Mouse (Mus musculus): ENCODE data around the gene Galnt12. TPM values are rescaled to one million over a fixed set of nuclear protein-coding genes. Genes with fewer than 3 reads are reported as not detected.
A peak's percentile ranks its signal among the peaks of the same experiment; 100 is the strongest.

The Galnt12 gene
- polyA plus RNA-seq, 2 experiments from 2014 or later: 5.3 to 8.7 TPM

DNA sequence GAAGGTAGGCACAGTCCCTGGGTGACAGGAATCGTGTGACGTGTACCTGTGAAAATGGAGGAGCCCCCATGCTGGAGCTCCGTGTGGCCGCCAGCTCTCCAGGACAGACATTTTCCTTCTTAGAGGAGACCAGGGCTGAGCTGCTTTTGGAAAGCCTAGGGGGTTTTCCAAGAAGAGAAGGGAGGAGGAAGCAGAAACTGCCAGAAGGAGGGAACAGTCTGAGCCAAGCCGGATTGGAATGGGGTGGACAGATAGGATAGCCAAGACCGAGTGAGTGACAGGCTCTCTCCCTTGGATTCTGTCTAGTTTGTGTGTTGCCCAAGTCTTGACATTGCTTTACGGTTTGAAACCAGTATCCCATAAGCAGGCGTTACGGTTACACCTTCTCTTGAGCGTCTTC lies 11.9 kb downstream of the Galnt12 start:
- no peak for ATAC-seq

DNA sequence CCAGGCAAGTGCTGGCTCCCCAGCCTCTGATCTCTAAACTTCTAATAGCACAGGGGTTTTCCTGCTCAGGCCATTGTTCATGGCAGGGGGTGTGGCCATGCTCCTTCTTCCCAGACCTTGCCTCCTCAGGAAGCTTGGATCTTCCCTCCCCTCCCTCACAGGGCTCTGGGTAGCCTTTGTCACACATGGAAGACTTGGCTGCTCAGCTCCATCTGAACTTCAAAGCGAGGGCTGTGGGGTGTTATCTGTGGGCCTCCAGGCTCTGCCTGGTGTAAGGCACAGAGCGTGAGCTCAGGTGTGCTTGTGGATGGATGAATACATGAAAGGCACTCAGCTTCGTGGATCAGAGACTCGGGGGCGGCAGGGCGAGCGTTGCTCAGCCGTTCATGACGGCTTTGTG lies 20.2 kb downstream of the Galnt12 start:
- no peak for ATAC-seq

DNA sequence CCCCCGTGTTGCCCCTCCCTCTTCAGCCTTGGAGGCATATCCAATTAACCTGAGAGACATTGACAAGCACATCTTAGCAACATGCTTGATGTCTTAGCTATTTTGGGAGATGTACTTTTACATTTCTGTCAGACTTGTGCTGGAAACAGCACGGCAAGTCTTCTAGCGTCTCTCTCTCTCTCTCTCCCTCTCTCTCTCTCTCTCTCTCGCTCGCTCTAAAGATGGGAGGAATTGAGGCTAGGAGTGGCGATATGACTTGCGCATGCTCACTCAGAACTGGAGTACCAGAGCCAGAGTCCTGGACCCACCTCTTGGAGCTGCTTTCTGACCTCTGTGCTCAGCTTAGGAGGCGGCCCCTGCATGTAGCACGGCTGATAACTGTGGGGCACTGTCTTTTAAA lies 20.9 kb downstream of the Galnt12 start:
- no peak for ATAC-seq

DNA sequence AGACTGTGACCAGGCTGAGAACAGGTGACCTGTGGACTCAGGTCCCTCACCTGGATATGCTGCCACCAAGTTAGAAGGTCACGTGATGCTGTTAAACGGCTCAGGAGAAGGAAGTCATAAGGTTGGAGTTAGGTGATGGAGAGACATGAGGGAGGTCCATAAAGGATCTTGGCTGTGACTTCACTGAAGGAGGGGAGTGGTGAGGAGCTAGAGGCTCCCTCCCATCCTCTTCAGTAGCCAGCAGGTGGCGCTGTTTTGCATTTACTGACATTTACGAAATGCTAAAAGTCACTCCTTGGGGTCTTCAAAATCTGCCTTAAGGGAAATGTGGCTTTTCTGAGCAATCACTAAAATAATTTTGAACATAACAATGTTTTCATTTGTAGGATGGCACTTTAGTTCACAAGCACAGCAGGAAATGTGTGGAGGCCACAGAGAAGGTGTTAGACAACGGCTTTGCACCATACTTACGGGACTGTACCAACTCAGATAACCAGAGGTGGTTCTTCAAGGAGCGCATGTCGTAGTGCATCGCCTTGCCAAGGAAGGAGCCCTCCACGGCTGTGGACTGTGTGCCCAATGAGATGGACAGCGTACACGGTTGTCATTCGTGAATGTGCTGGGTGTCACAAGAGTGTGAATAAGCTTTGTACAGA lies 30.5 kb downstream of the Galnt12 start:
- ATAC-seq: peak; percentile 47

DNA sequence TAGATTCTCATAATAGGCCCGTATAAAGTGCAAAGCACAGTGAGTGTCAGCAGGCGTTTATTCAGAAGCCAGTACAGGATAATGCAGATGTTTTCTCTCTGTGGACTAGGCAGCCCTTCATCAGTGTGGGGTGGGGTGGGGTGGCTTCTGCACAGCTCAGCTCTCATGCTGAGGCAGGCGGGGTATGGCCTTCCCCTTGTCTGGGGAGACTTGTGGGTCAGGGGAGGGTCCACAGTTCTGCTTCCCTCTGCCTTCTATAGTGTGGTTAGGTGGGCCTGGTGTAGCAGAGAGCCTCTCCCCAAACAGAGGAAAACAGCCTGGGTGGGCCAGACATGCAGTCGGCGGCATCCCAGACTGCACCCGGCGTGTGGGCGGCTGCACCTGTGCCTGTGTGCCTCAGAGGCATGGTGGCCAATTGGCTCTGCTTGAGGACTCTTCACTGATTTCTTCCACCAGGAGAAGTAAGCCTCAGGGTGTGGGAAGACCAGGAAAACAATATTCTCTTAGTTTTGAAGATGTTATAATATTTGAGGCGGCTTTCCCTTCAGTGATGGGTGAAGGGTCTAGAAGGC lies 32.5 kb downstream of the Galnt12 start:
- ATAC-seq: no peak

DNA sequence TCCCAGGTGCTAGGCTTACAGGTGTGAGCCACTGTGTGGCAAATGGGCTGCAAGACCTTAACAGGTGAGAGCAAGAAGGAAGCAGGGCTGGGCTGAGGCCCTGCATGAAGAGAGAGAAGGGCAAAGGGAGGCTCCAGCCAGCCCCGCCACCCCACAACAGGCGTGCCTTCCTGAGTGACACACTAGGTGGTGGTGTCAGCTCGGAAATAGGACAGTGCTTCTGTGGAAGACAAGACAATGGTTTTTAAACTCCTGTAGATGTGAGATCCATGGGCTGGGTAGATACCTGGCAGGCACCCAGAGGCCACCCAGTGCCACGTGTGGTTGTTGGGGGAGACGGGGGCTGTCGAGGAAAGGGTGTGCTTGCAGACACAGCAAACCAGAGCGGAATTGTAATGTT lies 36.8 kb downstream of the Galnt12 start:
- no peak for ATAC-seq

DNA sequence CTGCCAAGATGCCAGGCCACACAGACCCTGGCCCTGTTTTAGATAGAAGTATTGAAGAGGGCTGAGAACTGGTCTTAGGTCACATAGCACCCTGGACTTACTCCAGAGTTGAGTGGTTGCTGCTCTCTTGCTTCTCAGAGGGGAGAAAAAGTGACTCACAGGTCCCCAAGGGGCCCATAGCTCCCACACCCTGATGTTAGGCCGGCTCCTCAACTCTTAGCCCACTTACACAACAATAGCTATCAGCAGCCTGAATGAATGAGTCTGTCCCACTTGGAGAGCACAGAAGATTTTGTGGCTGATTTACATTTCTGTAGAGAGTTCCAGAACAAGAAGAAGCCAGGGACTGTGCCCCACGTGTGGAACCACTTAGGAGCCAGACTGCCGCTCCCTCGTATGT lies 37.9 kb downstream of the Galnt12 start:
- no peak for ATAC-seq

DNA sequence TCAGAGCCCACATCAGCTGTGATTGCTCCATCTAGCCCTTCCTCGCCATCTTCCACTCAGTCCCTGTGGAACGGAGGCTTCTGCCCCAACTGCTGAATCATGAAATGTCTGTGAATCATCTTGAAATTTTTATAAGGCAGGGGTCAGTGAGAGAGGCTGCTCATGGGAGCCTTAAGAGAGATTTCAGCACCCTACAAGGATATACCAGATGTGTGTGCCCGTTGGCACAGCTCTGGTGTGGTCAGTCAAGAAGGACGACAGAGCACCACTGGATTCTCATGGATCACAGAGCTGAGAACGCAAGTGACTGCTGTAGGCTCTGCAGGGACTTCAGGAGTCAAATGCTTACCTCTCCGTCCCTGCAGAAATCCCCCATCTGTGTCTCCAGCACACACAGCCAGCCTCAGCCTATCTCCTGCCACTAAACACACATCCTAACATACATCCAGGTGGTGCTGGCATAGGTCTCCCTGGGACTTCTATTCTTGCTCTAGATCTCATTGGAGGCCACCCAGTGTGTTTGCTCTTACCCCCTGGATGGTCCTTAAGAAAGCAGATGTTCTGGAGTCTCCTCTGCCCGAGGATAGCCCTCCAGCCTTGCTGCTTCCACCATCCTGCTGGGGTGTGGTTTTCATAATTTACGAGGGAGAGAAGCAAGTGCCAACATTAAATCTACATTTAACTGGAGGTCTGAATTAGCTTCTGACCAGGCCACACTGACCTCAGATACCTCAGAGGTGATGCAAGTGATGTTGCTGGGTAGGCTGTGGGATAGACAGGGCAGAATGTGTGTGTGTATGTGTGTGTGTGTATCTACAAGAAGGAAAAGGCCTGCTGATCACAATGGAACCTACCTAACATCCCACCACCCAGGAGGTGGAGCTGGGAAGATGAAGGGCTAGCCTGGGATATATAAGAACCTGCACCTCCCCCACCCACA lies 38.7 kb downstream of the Galnt12 start:
- ATAC-seq: no peak

DNA sequence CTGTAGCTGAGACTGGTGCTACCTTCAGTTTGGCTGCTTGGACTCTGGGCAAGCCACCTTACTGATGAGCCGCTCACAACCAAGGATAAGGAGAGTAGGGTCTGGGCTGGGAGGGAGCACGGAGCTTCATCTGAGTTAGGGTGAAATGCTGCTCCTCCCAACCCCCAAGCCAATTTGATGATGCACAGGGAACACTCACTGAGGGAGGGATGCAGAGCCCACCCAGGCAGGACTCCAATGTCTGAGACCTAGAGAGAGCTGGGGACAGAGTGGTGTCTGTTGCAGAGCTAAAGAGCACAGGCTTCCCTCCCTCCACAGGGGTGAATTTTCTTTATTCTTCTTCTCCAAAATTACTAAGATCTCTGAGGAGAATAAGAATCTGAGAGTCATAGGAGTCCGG lies 40.2 kb downstream of the Galnt12 start:
- no peak for ATAC-seq

DNA sequence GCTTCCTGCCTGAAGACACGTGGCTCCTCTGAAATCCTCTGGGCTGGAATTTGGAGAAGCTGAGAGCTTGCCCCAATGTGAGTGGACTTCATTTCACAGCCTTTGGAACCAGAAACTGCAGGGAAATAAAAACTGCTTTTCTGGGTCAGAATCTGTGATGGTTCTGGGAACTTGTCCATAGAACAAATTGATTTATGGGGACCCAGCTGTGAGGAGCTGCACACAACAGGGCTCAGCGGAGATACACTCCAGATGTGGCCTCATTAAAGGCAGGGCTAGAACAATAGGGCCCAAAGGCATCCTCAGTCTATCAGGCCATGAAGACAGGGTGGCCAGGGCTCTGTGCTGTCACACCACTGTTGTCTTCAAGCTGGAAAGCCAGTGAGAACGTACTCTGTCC lies 40.7 kb downstream of the Galnt12 start:
- ATAC-seq: no peak

DNA sequence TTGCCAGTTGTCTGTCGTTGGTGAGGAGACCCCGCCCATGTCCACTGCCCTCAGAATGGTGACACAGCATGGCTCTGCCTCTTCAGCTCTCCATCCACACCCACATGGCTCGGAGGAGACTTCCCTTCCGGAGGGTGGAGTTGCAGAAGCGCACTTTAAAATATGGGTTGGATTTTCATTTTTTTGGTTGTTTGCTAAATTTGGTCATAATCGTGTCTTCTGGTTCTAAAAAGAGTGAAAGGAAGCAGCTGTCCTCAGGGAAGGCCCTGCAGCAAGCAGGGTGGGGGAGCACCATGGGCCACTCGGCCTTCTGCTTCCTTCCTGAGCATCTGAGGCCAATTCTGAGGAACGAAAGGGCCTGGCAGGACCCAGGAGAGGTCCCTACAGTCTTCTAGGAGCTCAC lies 45.0 kb downstream of the Galnt12 start:
- no peak for ATAC-seq

DNA sequence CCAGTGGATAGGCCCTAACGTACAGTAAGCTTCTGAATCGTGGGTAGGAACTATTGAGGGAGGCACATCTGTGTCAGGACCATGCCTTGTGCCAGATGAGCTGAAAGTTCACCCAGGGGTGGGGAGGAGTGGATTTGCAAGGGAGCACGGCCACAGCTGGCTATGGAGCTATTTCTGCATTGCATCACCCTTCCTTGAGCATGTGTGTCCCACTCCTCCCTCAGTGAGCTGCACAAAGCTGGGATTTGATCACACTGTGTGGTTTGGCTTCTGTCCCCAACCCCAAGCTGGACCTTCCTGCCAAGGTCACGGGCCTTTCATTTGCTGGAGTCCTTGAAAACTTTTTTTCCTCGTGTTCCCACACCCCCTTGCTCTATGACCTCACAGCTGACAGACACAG lies 45.8 kb downstream of the Galnt12 start:
- no peak for ATAC-seq

DNA sequence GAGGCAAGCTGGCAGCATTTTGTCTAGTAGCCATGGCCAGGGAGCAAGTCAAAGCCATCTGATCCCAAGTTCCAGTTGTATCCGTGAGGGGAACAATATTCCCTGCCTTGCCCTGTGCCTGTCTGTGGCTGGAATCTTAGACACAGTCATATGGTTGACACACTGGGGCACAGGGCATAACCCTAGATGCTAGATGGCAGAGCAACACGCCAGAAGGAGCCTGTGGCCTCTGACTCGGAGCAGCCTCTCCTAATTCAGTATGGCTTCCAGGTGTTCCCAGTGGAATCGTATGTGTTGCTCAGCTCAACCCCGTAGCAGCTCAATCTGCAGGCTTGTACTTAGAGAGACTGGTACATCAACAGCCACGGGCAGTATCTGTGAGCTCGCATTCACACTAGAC lies 46.7 kb downstream of the Galnt12 start:
- no peak for ATAC-seq

DNA sequence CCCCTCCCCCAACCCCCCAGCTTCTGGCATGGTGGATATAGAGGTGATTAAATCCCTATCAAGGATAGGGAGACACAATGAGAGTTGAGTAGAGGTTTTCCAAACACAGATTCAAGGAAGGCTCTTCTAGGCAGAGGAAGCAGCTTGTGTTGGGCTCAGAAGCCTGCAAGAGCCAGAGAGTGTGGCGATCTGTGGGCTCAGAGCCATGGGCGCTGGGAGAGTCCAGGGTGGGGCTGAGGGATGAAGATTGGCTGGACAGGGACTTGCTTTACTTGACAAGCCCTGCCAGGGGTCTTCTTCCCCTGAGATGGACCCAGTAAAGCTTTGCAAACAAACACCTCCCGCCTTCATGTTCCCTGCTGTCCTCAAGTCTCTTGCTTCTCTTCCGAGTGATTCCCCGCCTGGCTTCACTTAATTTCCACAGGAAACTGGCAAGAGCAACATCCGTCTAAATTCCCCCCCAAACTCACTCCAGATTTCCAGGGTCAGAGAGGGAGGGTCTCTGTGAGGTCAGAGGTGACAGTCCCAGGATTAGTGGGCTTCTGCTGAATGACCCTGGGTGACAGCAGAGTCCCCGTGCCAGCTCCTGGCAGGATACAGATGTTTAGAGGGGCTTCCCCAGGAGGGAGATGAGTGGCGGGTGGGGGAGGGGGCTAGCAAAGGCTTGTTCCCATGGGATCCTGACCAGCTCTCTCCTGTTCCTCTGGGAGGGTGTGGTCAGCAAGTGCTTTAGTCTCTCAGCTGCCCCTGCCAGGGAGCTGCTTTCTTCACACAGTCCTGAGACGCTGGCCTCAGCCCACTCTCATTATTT lies 47.5 kb downstream of the Galnt12 start:
- ATAC-seq: no peak

DNA sequence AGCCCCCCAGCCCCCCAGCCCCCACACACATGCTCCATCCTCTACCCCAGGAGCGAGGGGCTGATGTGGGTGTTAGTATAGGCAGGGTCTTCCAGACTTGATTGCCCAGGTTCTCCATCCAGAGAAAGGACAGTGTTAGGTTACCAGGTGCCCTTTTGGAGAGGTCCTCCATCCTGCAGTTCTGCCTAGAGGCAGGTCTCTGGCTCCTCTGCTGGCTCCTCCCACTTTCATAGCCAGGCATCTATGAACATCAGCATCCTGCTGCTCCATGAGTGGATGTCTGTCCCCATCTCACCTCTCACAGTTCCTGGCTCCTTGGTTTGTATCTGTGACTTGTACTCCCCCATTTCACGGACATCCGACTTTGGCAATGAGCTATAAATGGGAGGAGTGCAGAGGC lies 48.6 kb downstream of the Galnt12 start:
- ATAC-seq: no peak

DNA sequence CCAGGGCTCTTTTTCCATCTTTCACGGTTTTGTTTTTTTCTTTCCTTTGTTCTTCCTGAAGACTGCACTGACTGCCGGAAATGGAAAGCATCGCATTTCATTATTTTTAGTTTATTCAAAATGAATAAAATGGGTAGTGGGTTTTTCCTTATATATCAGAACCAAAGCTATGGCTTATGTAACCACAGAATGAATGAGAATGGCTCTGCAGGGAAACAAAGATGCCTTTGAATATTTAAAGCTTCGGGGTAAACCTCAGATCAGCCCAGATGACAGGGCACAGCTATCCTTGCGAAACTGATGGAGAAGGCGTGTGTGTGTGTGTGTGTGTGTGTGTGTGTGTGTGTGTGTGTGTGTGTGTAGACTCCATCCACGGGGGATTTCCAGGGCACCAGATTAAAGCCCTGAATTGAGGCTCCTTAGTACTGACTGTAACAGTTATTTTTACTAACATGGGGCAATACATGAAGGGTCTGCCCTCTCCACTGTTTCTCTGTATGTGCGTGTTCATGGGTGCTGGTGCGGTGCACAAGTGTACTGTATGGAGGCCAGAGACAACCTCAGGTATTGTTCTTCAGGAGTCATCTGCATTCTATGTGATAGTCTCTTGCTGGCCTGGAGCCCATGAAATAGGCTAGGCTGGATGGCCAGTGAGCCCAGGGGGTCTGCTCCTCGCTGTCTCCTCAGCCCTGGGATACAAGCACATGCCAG lies 49.9 kb downstream of the Galnt12 start:
- no peak for ATAC-seq

DNA sequence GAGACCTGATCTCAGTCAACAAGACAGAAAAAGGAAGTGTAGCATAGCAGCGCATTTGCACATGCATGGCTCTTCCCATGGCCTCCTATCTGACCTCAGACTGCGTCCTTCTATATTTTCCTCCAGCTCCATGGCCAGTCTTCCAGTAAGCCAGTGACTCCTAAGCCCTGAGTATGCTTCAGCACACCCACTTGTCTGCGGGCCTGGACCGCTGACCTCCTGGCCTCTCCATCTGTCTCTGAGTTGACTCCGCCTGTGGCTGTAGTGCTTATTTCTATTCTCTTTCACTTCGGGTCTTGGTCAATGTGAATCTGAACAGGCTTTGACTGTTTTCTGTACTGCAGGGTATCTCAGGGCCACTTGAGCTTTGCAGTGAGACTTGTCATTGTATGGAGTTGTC lies 52.1 kb downstream of the Galnt12 start:
- no peak for ATAC-seq

DNA sequence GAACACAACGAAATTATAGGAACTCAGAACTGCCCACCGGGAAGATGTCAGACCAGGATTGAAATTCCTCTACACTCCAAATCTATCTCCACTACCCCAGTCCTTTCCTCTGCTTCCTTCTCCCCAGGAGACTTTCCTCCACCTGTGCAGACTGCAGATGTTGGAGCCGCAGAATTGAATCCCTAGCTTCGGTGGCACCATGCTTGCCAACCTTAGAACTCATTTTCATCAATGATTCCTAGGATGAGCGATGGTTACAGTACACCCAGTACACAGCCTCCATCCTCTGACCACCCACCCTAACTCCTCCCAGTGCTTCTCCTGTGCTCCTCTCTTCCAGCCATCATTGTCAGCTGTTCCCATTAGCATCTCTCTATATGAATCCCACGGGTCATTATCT lies 53.6 kb downstream of the Galnt12 start:
- ATAC-seq: no peak

DNA sequence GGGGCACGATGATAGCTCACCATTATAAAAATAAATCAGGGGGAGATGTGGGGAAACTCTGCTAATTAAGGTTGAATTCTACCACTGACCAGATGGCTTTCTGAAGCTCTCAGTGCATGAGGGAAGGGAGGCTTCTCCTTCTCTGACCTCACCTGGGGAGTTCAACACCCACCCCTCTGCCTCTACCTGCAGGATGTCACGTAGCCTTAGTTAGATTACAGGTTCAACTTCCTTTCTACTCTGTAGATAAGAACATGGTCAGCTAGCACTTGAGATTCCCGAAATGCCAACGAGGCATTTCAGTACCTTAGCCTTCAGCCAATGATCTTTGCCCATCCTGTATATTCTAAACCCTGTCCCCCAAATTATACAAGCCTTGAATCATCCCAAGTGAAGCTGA lies 54.9 kb downstream of the Galnt12 start:
- ATAC-seq: no peak

DNA sequence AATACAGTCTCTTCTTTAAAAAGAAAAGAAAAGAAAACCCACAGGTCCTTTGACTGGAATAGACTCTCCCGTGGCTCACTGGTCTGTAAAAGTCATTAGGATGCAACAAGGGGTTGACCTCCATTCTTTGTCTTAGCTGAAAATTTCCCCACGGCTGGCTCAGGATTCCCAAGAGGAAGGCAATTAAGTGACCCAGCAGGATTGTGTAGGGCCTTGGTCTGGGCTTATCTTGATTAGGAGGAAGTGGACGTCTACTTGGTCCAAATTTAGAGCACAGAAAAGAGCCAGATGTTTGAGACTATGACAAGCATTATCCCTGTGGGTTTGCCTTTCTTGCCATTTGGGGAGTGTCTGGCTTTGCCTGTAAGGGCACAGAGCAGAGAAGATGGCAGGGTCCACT lies 58.3 kb downstream of the Galnt12 start:
- no peak for ATAC-seq

DNA sequence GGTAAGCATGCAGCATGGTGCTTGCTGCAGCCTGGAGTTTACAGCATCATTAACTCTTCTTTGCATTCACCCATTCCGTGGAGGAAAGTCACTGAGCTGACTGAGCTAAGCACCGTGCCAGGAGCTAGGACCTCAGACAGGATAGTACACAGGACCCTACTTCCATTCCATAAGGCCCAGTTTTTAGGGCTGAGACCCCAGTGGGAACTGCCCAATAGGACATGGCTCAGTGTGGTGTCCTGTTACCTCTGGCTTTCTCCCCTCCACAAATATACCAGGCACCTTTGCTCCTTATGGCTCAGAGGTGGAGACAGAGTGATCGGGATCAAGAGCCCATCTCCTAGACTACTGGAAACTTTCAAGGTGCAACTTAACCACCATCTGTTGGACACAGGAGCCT lies 59.1 kb downstream of the Galnt12 start:
- no peak for ATAC-seq

DNA sequence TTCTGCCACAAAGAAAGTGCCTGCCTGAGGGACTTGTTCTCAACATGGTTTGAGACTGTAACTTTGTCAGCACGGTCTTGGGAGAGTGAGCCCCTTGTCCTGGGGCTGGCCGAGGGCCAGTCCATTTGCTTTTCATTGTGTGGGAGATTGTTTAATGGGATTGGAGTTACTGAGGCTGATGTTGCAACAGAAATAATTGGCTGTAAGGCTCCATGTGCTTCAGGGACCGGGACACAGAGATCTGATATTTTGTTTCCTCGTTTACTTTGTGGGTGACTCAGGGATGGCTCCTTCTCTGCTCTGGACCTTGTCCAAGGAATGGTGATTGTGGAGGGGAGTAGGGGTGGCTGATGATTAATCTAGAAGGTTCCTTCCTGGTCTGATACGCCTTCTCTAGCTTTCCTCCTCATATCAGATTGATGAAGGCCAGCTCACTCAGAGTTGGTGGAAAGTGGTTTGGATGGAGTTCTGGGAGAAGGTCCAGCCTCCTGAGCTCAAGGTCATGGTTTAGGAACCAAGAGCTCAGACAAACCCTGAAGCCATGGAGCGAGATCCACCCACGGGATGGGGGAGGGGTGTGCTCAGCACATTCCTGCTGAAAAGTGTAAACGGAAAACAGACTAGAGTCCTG lies 60.0 kb downstream of the Galnt12 start:
- no peak for ATAC-seq

Data from CD4-positive, CD25-positive, alpha-beta regulatory T cell, adult 4 months (primary cell).